Mouse (Mus musculus) MEL (cell line): ENCODE results near the gene Tiam1. TPM values are rescaled to one million over a fixed set of nuclear protein-coding genes. Genes with fewer than 3 reads are reported as not detected.

Experiments used
- DNase-seq: peaks from one replicate; pipeline ENCODE4 v3.0.0; 2011; ENCODE audit warnings: low read depth, low spot score
- H3K27ac ChIP-seq: 2 replicates; pipeline ENCODE4 v1.5.1; 2012; ENCODE audit warnings: low read depth, mild to moderate bottlenecking, control low read depth, low read length, moderate library complexity; ENCODE audit not compliant: control insufficient read depth
- H3K27me3 ChIP-seq, 2 experiments: fragments of 150-350 bp in 1 of 2; sonication (generic) in 1 of 2; 2 replicates each; pipeline ENCODE4 v1.6.1; 2012; ENCODE audit warnings: low read length in 2 of 2, mild to moderate bottlenecking in 2 of 2, improper control_type of control experiment in 1 of 2, moderate library complexity in 1 of 2; ENCODE audit not compliant: insufficient read depth in 2 of 2, control insufficient read depth in 1 of 2
- H3K36me3 ChIP-seq, 2 experiments: 2 replicates each; pipeline ENCODE4 v1.6.1; 2012 to 2014; ENCODE audit warnings: low read length in 2 of 2, improper control_type of control experiment in 1 of 2, inconsistent platforms in 1 of 2, mild to moderate bottlenecking in 1 of 2; ENCODE audit not compliant: insufficient read depth in 2 of 2, control insufficient read depth in 1 of 2
- H3K4me1 ChIP-seq, 2 experiments: fragments of 150-350 bp in 1 of 2; sonication (generic) in 1 of 2; 2 replicates each; pipeline ENCODE4 v1.6.1; 2012; ENCODE audit warnings: low read length in 2 of 2, improper control_type of control experiment in 1 of 2, mild to moderate bottlenecking in 1 of 2; ENCODE audit not compliant: insufficient read depth in 2 of 2, control insufficient read depth in 1 of 2
- H3K4me3 ChIP-seq, 2 experiments: fragments of 150-350 bp in 1 of 2; sonication (generic) in 1 of 2; 2 replicates each; pipeline ENCODE4 v1.5.1; 2012; ENCODE audit warnings: low read depth in 2 of 2, low read length in 2 of 2, mild to moderate bottlenecking in 2 of 2, moderate library complexity in 2 of 2, control low read depth in 1 of 2, improper control_type of control experiment in 1 of 2; ENCODE audit not compliant: control insufficient read depth in 1 of 2, insufficient read depth in 1 of 2
- H3K79me2 ChIP-seq: 2 replicates; pipeline ENCODE4 v1.6.1; 2012; ENCODE audit warnings: mild to moderate bottlenecking, low read length, moderate library complexity; ENCODE audit not compliant: control insufficient read depth, poor library complexity, insufficient read depth
- H3K9ac ChIP-seq: 2 replicates; pipeline ENCODE4 v1.6.1; 2012; ENCODE audit warnings: low read depth, mild to moderate bottlenecking, control low read depth, low read length, moderate library complexity; ENCODE audit not compliant: control insufficient read depth, poor library complexity, severe bottlenecking
- H3K9me3 ChIP-seq: fragments of 150-350 bp; sonication (generic); replicated peaks from 2 replicates; pipeline ENCODE4 v1.6.1; 2012; ENCODE audit warnings: mild to moderate bottlenecking, low read length, improper control_type of control experiment, moderate library complexity; ENCODE audit not compliant: insufficient read depth
- BHLHE40 ChIP-seq: IDR thresholded peaks from 2 replicates; pipeline ENCODE4 v1.6.1; 2012; ENCODE audit warnings: low read depth, mild to moderate bottlenecking, inconsistent platforms, low read length, improper control_type of control experiment, borderline replicate concordance
- CTCF ChIP-seq, 3 experiments: IDR thresholded peaks in 2 of 3; conservative IDR thresholded peaks in 1 of 3; 2 replicates each; pipeline ENCODE4 v1.5.1; 2011 to 2012; ENCODE audit warnings: low read length in 3 of 3, low read depth in 2 of 3, mild to moderate bottlenecking in 2 of 3, improper control_type of control experiment in 1 of 3, inconsistent platforms in 1 of 3, mixed read lengths in 1 of 3, moderate library complexity in 1 of 3; ENCODE audit not compliant: control insufficient read depth in 1 of 3, insufficient read depth in 1 of 3, poor library complexity in 1 of 3, severe bottlenecking in 1 of 3
- E2F4 ChIP-seq: IDR thresholded peaks from 2 replicates; pipeline ENCODE4 v1.6.1; 2011; ENCODE audit warnings: low read depth, low read length, improper control_type of control experiment, borderline replicate concordance
- ELF1 ChIP-seq: IDR thresholded peaks from 2 replicates; pipeline ENCODE4 v1.6.1; 2014; ENCODE audit warnings: low read depth, mild to moderate bottlenecking, inconsistent platforms, low read length, improper control_type of control experiment, moderate library complexity
- GATA1 ChIP-seq: IDR thresholded peaks from 2 replicates; pipeline ENCODE4 v1.6.1; 2011; ENCODE audit warnings: low read depth, low read length, improper control_type of control experiment
- MAFK ChIP-seq: IDR thresholded peaks from 2 replicates; pipeline ENCODE4 v1.6.1; 2011; ENCODE audit warnings: low read depth, mild to moderate bottlenecking, low read length, improper control_type of control experiment, borderline replicate concordance
- MAX ChIP-seq: IDR thresholded peaks from 2 replicates; pipeline ENCODE4 v1.6.1; 2011; ENCODE audit warnings: low read length, improper control_type of control experiment
- MAZ ChIP-seq: IDR thresholded peaks from 2 replicates; pipeline ENCODE4 v1.6.1; 2012; ENCODE audit warnings: low read depth, mild to moderate bottlenecking, inconsistent platforms, low read length, improper control_type of control experiment
- MEF2A ChIP-seq: IDR thresholded peaks from 2 replicates; pipeline ENCODE4 v1.6.1; 2014; ENCODE audit warnings: low read depth, mild to moderate bottlenecking, inconsistent platforms, low read length, improper control_type of control experiment; ENCODE audit not compliant: poor library complexity, insufficient replicate concordance, severe bottlenecking; ENCODE audit errors: extremely low read depth
- MXI1 ChIP-seq: IDR thresholded peaks from 2 replicates; pipeline ENCODE4 v1.6.1; 2011; ENCODE audit warnings: mild to moderate bottlenecking, low read depth, low read length, improper control_type of control experiment
- NELFE ChIP-seq: IDR thresholded peaks from 2 replicates; pipeline ENCODE4 v1.6.1; 2011; ENCODE audit warnings: low read depth, low read length, improper control_type of control experiment
- POLR2AphosphoS2 ChIP-seq: IDR thresholded peaks from 2 replicates; pipeline ENCODE4 v1.6.1; 2011; ENCODE audit warnings: low read length, improper control_type of control experiment
- RAD21 ChIP-seq: IDR thresholded peaks from 2 replicates; pipeline ENCODE4 v1.6.1; 2011; ENCODE audit warnings: mild to moderate bottlenecking, low read depth, low read length, improper control_type of control experiment
- RCOR1 ChIP-seq: IDR thresholded peaks from 2 replicates; pipeline ENCODE4 v1.6.1; 2012; ENCODE audit warnings: low read depth, mild to moderate bottlenecking, inconsistent platforms, low read length, improper control_type of control experiment
- SIN3A ChIP-seq: IDR thresholded peaks from 2 replicates; pipeline ENCODE4 v1.6.1; 2012; ENCODE audit warnings: low read length, improper control_type of control experiment, inconsistent platforms
- SMC3 ChIP-seq: IDR thresholded peaks from 2 replicates; pipeline ENCODE4 v1.6.1; 2011; ENCODE audit warnings: low read depth, low read length, improper control_type of control experiment
- TAL1 ChIP-seq: IDR thresholded peaks from 2 replicates; pipeline ENCODE4 v1.6.1; 2012; ENCODE audit warnings: mild to moderate bottlenecking, inconsistent platforms, low read length, moderate library complexity, mixed read lengths
- TBP ChIP-seq: IDR thresholded peaks from 2 replicates; pipeline ENCODE4 v1.8.0; 2011; ENCODE audit warnings: low read depth, low read length, improper control_type of control experiment
- TCF12 ChIP-seq: IDR thresholded peaks from 2 replicates; pipeline ENCODE4 v1.6.1; 2014; ENCODE audit warnings: low read depth, mild to moderate bottlenecking, inconsistent platforms, low read length, improper control_type of control experiment, moderate library complexity
- ZC3H11A ChIP-seq: IDR thresholded peaks from 2 replicates; pipeline ENCODE4 v1.6.1; 2012; ENCODE audit warnings: low read depth, mild to moderate bottlenecking, inconsistent platforms, low read length, improper control_type of control experiment
- ZKSCAN1 ChIP-seq: IDR thresholded peaks from 2 replicates; pipeline ENCODE4 v1.6.1; 2012; ENCODE audit warnings: low read depth, mild to moderate bottlenecking, inconsistent platforms, low read length, improper control_type of control experiment, moderate library complexity
- ZMIZ1 ChIP-seq: IDR thresholded peaks from 2 replicates; pipeline ENCODE4 v1.6.1; 2012; ENCODE audit warnings: low read depth, mild to moderate bottlenecking, inconsistent platforms, low read length, improper control_type of control experiment, moderate library complexity
- polyA plus RNA-seq, 2 experiments: library from polyadenylated mRNA; stranded (reverse) in 1 of 2; unstranded in 1 of 2; fragments of >175 nt in 1 of 2; fragments of >200 nt in 1 of 2; gene quantifications; 2 replicates each; pipeline versions ENCODE4 v1.2.1 to v1.2.4; 2012; ENCODE audit warnings: low replicate concordance in 2 of 2, low read depth in 1 of 2; ENCODE audit not compliant: insufficient read length in 2 of 2, insufficient read depth in 1 of 2, missing spikeins in 1 of 2
- total RNA-seq: library from RNA; depleted of rRNA; stranded (reverse); fragments of 300-350 nt; gene quantifications from 2 replicates; pipeline ENCODE4 v1.2.3, GENCODE M21; 2012

Gene Tiam1
- total and polyA plus RNA-seq, 3 experiments = 15.0 to 23.9 (median 19.9) TPM

- TF ChIP-seq SMC3 (no peak), GATA1 (no peak; the same call in 1 of the 2 replicates), RCOR1 (no peak), BHLHE40 (peak; percentile 16; the same call in 1 of the 2 replicates), ZKSCAN1 (no peak)
Observed at GRCm38 (mm10) chr16:90143760-90144516, at the start of gene Tiam1 (continued).

- no peak overlapping the region for H3K27ac ChIP-seq
- TF ChIP-seq SMC3 (no peak), MXI1 (no peak)
- no peak overlapping the region for H3K9ac ChIP-seq
- H3K4me1 ChIP-seq = peaks cover 0 to 9% of the 10 kb centered on the region in 2 experiments; a peak in 3 of 4 replicates
- no peak overlapping the region for H3K4me3 ChIP-seq
- H3K27me3 ChIP-seq = no peaks in the 10 kb centered on the region
- H3K36me3 ChIP-seq = no peaks in the 10 kb centered on the region
- no peak for DNase-seq
- no peaks in the 10 kb centered on the region for H3K79me2 ChIP-seq
- no peaks in the 10 kb centered on the region for H3K9me3 ChIP-seq
Observed at GRCm38 (mm10) chr16:90191289-90191688, 47.7 kb upstream of the Tiam1 start.

GRCm38 (mm10) chr16:90187453-90187852, 43.9 kb upstream of the Tiam1 start:
- no peaks in the 10 kb centered on the region for H3K9me3 ChIP-seq
- DNase-seq = peak; percentile 91
- H3K27me3 ChIP-seq = no peaks in the 10 kb centered on the region
- peak overlapping the region; percentile 65 for H3K9ac ChIP-seq
- H3K79me2 ChIP-seq = no peaks in the 10 kb centered on the region
- H3K36me3 ChIP-seq = peaks cover 0 to 8% of the 10 kb centered on the region in 2 experiments; a peak in 2 of 4 replicates
- no peak overlapping the region for H3K27ac ChIP-seq
- TF ChIP-seq RAD21 (peak; percentile 92), SIN3A (peak; percentile 44; the same call in 1 of the 2 replicates), MAX (no peak), SMC3 (peak; percentile 81), TBP (no peak), ZMIZ1 (no peak), E2F4 (no peak), TCF12 (no peak), MEF2A (no peak), MAZ (no peak), POLR2AphosphoS2 (no peak), MAFK (no peak), NELFE (no peak), GATA1 (no peak), ELF1 (0 out of 2 replicates have a peak, but pooled peaks have one; percentile 36), MXI1 (peak; percentile 60; the same call in 1 of the 2 replicates), TAL1 (0 out of 2 replicates have a peak, but pooled peaks have one; percentile 11), CTCF (IDR thresholded peaks at IDR 0.05 in 2 of 3, conservative IDR thresholded peaks at IDR 0.05 in 1 of 3; ENCODE audit: control insufficient read depth in 1 of 3, insufficient read depth in 1 of 3, low read depth in 2 of 3, low read length in 3 of 3, poor library complexity in 1 of 3, severe bottlenecking in 1 of 3) (peak; percentile 58 to 93 (median 74)), ZC3H11A (peak; percentile 85)
- H3K4me1 ChIP-seq = peaks cover 7 to 19% of the 10 kb centered on the region in 2 experiments
- H3K4me3 ChIP-seq = peak overlapping the region; percentile 40 to 58
